In genomic region chr7:144569428-144569827, GRCm38 (mm10) we compare ENCODE assay signal across 10 mouse cellular contexts. TPM values are rescaled to one million over a fixed set of nuclear protein-coding genes. Genes with fewer than 3 reads are reported as not detected.
DNase-seq lines count a peak whose midpoint lies in the region; ATAC-seq lines count a peak whose summit lies in the region.
"Had no signal": no experiment of that assay in that cellular context is flagged by ENCODE, and none has a peak within 500 bp of the region (broad histone marks: within the 10 kb centered on the region; RNA-seq: fewer than 3 reads in every experiment).

No protein-coding gene starts in this region.

- no peak overlapping the region for H3K9ac ChIP-seq in heart, embryonic 11.5 days (ENCODE audit: low read depth, low read length)
- H3K9ac ChIP-seq in intestine, embryonic 15.5 days = no peak overlapping the region

- no peak overlapping the region for H3K4me2 ChIP-seq in heart, embryonic 11.5 days
- no peak overlapping the region for H3K4me2 ChIP-seq in intestine, embryonic 15.5 days (replicated peaks)

- H3K4me3 ChIP-seq in heart, embryonic 11.5 days (ENCODE audit: low read depth, low read length) = no peak overlapping the region
- no peak overlapping the region for H3K4me3 ChIP-seq in intestine, embryonic 15.5 days (replicated peaks)

- DNase-seq in heart, adult 11 months = peak; percentile 97
- DNase-seq in Muller cell, postnatal 12 days (ENCODE audit: inconsistent ontology term) = peak; percentile 76
- DNase-seq in gastrocnemius, postnatal 36 days = peak; percentile 33 to 40
- DNase-seq in kidney, postnatal 25 days = peak; percentile 61 to 73
- no peak for DNase-seq in cerebellum, adult 11-12 months
- DNase-seq: retina, postnatal 1 day had no signal

- no peaks in the 10 kb centered on the region for H3K9me3 ChIP-seq in heart, embryonic 11.5 days (replicated peaks; ENCODE audit: control insufficient read depth, low read length)
- no peaks in the 10 kb centered on the region for H3K9me3 ChIP-seq in intestine, embryonic 15.5 days

- no peak overlapping the region for H3K27ac ChIP-seq in heart, embryonic 11.5 days (ENCODE audit: low read depth, low read length)
- H3K27ac ChIP-seq in intestine, embryonic 15.5 days = no peak overlapping the region

- no peaks in the 10 kb centered on the region for H3K36me3 ChIP-seq in heart, embryonic 11.5 days (ENCODE audit: control insufficient read depth, insufficient read depth, low read length)
- no peaks in the 10 kb centered on the region for H3K36me3 ChIP-seq in intestine, embryonic 15.5 days

- ATAC-seq in heart, embryonic 11.5 days (replicated peaks; ENCODE audit: insufficient number of reproducible peaks, low FRiP score, low TSS enrichment) = no peak
- ATAC-seq in intestine, embryonic 15.5 days = no peak
- ATAC-seq in erythroid progenitor cell, adult 5-6 weeks (replicated peaks; ENCODE audit: low FRiP score, poor library complexity, severe bottlenecking) = no peak
- ATAC-seq: forebrain, embryonic 14.5 days had no signal

- 0 out of 2 replicates have a peak, but pooled peaks cover 2% of the 10 kb centered on the region for H3K27me3 ChIP-seq in heart, embryonic 11.5 days (ENCODE audit: control insufficient read depth, insufficient read depth, low read length)
- no peaks in the 10 kb centered on the region; the same call in 1 of the 2 replicates for H3K27me3 ChIP-seq in intestine, embryonic 15.5 days (replicated peaks)

- whole genome bisulfite sequencing in heart, embryonic 11.5 days (ENCODE audit: insufficient replicate concordance) = 66% methylated on average over 7 of the region's 7 CpGs
- 47% methylated on average over 7 of the region's 7 CpGs for WGBS in intestine, embryonic 15.5 days

- H3K4me1 ChIP-seq in heart, embryonic 11.5 days (ENCODE audit: control insufficient read depth, insufficient read depth, low read length) = no peaks in the 10 kb centered on the region
- H3K4me1 ChIP-seq in intestine, embryonic 15.5 days (replicated peaks) = 0 out of 2 replicates have a peak, but pooled peaks cover 3% of the 10 kb centered on the region

- intact Hi-C loops in gastrocnemius, postnatal 36 days (cut with DNase I) = no loop called here

RNA-seq across cellular contexts. Expression of gene Fadd, which starts 12.8 kb away (rescaled TPM):
- 12.0 and 12.3 TPM in 2 replicates for polyA plus RNA-seq in heart, embryonic 11.5 days (2014; fragmentation: Nextera tagmentation; extraction: Ambion mirVana)
- total RNA-seq in gastrocnemius, postnatal 36 days (2021) = 1 to 10 TPM; 2.2 to 2.5 TPM
- polyA plus RNA-seq in intestine, embryonic 15.5 days (2015; fragmentation: Nextera tagmentation; extraction: Ambion mirVana) = 12.8 and 13.0 TPM in 2 replicates
- total RNA-seq in erythroid progenitor cell, adult 5-6 weeks (2015; ENCODE audit: low replicate concordance) = 2.9 and 6.7 TPM in 2 replicates
- 0.51 and 0.91 TPM in 2 replicates for total RNA-seq in erythroid progenitor cell, adult 5-6 weeks (2017; ENCODE audit: low replicate concordance)

RNA-seq across cellular contexts. Expression of gene Ppfia1, which starts 15.9 kb away (rescaled TPM):
- polyA plus RNA-seq in heart, embryonic 11.5 days (2014; fragmentation: Nextera tagmentation; extraction: Ambion mirVana) = 25.7 and 28.9 TPM in 2 replicates
- total RNA-seq in gastrocnemius, postnatal 36 days (2021) = 10 to 100 TPM; 23.0 to 27.5 TPM
- polyA plus RNA-seq in intestine, embryonic 15.5 days (2015; fragmentation: Nextera tagmentation; extraction: Ambion mirVana) = 25.5 and 28.9 TPM in 2 replicates
- 24.9 and 83.4 TPM in 2 replicates for total RNA-seq in erythroid progenitor cell, adult 5-6 weeks (2015; ENCODE audit: low replicate concordance)
- 54.0 and 96.1 TPM in 2 replicates for total RNA-seq in erythroid progenitor cell, adult 5-6 weeks (2017; ENCODE audit: low replicate concordance)
